In the genomic region with DNA sequence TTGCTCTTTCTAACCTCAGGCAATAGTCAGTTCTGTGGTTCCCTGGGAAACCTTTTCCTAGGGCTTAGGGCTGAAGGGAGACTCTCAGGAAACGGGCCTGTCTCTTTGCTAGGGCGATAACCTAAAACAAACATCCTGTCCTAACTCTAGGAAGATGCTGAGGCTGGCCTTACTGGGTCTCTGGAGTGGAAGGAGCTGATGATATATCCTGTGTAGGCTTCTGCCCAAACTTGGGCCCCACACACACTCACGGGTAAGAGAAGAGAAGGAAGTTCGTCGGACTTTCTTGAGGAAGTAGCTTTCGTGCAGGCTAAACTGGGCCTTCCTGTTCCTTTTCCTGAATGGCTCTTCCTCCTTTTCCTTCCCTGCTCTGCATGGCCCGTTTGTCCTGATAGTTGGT, we compare ENCODE assay signal across 8 mouse cellular contexts. TPM values are rescaled to one million over a fixed set of nuclear protein-coding genes. Genes with fewer than 3 reads are reported as not detected.
DNase-seq lines count a peak whose midpoint lies in the region; ATAC-seq and TF ChIP-seq lines count a peak whose summit lies in the region.

No protein-coding gene starts in this region.

- no peak for DNase-seq in G1E (ENCODE audit: low spot score)
- DNase-seq in cerebellum, postnatal 36 days: no peak
- no peak for DNase-seq in adrenal gland, adult 18-20 months (ENCODE audit: low spot score in 2 of 2)
- DNase-seq in left cerebral cortex, adult 8-10 months (ENCODE audit: low spot score in 2 of 2): no peak

- H3K36me3 ChIP-seq in forebrain, embryonic 13.5 days (ENCODE audit: poor library complexity, severe bottlenecking): no peaks in the 10 kb centered on the region
- H3K36me3 ChIP-seq in forebrain, embryonic 16.5 days (ENCODE audit: control insufficient read depth, insufficient read depth): no peaks in the 10 kb centered on the region
- peaks cover 62% of the 10 kb centered on the region for H3K36me3 ChIP-seq in G1E (replicated peaks)
- no peaks in the 10 kb centered on the region for H3K36me3 ChIP-seq in hindbrain, embryonic 15.5 days
- no peaks in the 10 kb centered on the region for H3K36me3 ChIP-seq in lung, embryonic 15.5 days

- no peaks in the 10 kb centered on the region for H3K9me3 ChIP-seq in forebrain, embryonic 13.5 days (replicated peaks)
- no peaks in the 10 kb centered on the region for H3K9me3 ChIP-seq in forebrain, embryonic 16.5 days (ENCODE audit: control insufficient read depth, low read length)
- no peaks in the 10 kb centered on the region for H3K9me3 ChIP-seq in G1E (replicated peaks)
- no peaks in the 10 kb centered on the region for H3K9me3 ChIP-seq in hindbrain, embryonic 15.5 days
- H3K9me3 ChIP-seq in lung, embryonic 15.5 days: no peaks in the 10 kb centered on the region

- no peak overlapping the region for H3K4me2 ChIP-seq in forebrain, embryonic 13.5 days
- no peak overlapping the region for H3K4me2 ChIP-seq in forebrain, embryonic 16.5 days (ENCODE audit: low read length)
- no peak overlapping the region for H3K4me2 ChIP-seq in hindbrain, embryonic 15.5 days
- H3K4me2 ChIP-seq in lung, embryonic 15.5 days: no peak overlapping the region

- H3K27ac ChIP-seq in forebrain, embryonic 13.5 days: peak overlapping the region; percentile 48; the same call in 1 of the 2 replicates
- no peak overlapping the region for H3K27ac ChIP-seq in forebrain, embryonic 16.5 days (ENCODE audit: low read length)
- H3K27ac ChIP-seq in hindbrain, embryonic 15.5 days (replicated peaks): peak overlapping the region; percentile 59; the same call in 1 of the 2 replicates
- H3K27ac ChIP-seq in lung, embryonic 15.5 days: peak overlapping the region; percentile 69

- no peaks in the 10 kb centered on the region for H3K27me3 ChIP-seq in forebrain, embryonic 13.5 days
- no peaks in the 10 kb centered on the region for H3K27me3 ChIP-seq in forebrain, embryonic 16.5 days (replicated peaks; ENCODE audit: control insufficient read depth, insufficient read depth, low read length)
- H3K27me3 ChIP-seq in G1E (ENCODE audit: insufficient read depth, low read length): no peaks in the 10 kb centered on the region
- H3K27me3 ChIP-seq in hindbrain, embryonic 15.5 days: no peaks in the 10 kb centered on the region
- no peaks in the 10 kb centered on the region for H3K27me3 ChIP-seq in lung, embryonic 15.5 days

- no peak for TF ChIP-seq CTCF in G1E (IDR thresholded peaks at IDR 0.05; ENCODE audit: low read depth, low read length)

- 90% methylated on average over 7 of the region's 7 CpGs for WGBS in forebrain, embryonic 13.5 days
- WGBS in forebrain, embryonic 16.5 days: 85% methylated on average over 7 of the region's 7 CpGs
- WGBS in hindbrain, embryonic 15.5 days: 74% methylated on average over 7 of the region's 7 CpGs
- 28% methylated on average over 7 of the region's 7 CpGs for WGBS in lung, embryonic 15.5 days

- no peak overlapping the region for H3K4me3 ChIP-seq in forebrain, embryonic 13.5 days
- H3K4me3 ChIP-seq in forebrain, embryonic 16.5 days (replicated peaks; ENCODE audit: low read length): no peak overlapping the region
- no peak overlapping the region for H3K4me3 ChIP-seq in G1E (ENCODE audit: low read depth, low read length)
- no peak overlapping the region for H3K4me3 ChIP-seq in hindbrain, embryonic 15.5 days
- H3K4me3 ChIP-seq in lung, embryonic 15.5 days: no peak overlapping the region

- no peak overlapping the region for H3K9ac ChIP-seq in forebrain, embryonic 13.5 days
- H3K9ac ChIP-seq in forebrain, embryonic 16.5 days (replicated peaks; ENCODE audit: low read depth, low read length): no peak overlapping the region
- no peak overlapping the region for H3K9ac ChIP-seq in hindbrain, embryonic 15.5 days
- no peak overlapping the region for H3K9ac ChIP-seq in lung, embryonic 15.5 days

- H3K4me1 ChIP-seq in forebrain, embryonic 13.5 days: peaks cover 38% of the 10 kb centered on the region
- peaks cover 31% of the 10 kb centered on the region for H3K4me1 ChIP-seq in forebrain, embryonic 16.5 days (replicated peaks; ENCODE audit: control insufficient read depth, insufficient read depth, low read length)
- H3K4me1 ChIP-seq in G1E (ENCODE audit: insufficient read depth, low read depth, low read length): peaks cover 31% of the 10 kb centered on the region
- H3K4me1 ChIP-seq in hindbrain, embryonic 15.5 days (replicated peaks): peaks cover 29% of the 10 kb centered on the region
- peaks cover 38% of the 10 kb centered on the region for H3K4me1 ChIP-seq in lung, embryonic 15.5 days

- ATAC-seq in forebrain, embryonic 13.5 days: no peak
- ATAC-seq in forebrain, embryonic 16.5 days: no peak
- ATAC-seq in G1E (ENCODE audit: extremely low read depth, insufficient number of reproducible peaks, low FRiP score, poor library complexity, severe bottlenecking): 0 out of 2 replicates have a peak, but pooled peaks have one; percentile 4
- ATAC-seq in hindbrain, embryonic 15.5 days (ENCODE audit: low FRiP score, low read depth): no peak
- peak; percentile 44; the same call in 1 of the 2 replicates for ATAC-seq in lung, embryonic 15.5 days (ENCODE audit: borderline replicate concordance, extremely low read depth, low FRiP score, low TSS enrichment)

RNA-seq across cellular contexts. Expression of gene Zfp710, which starts 19.6 kb away (rescaled TPM):
- 20.6 and 23.1 TPM in 2 replicates for polyA plus RNA-seq in forebrain, embryonic 13.5 days (2015; fragmentation: Nextera tagmentation; extraction: Ambion mirVana)
- 18.7 and 19.6 TPM in 2 replicates for polyA plus RNA-seq in forebrain, embryonic 16.5 days (2015; fragmentation: Nextera tagmentation; extraction: Ambion mirVana)
- total RNA-seq in G1E (2014; fragmentation: Nextera tagmentation) (25.1 and 38.6 TPM in 2 replicates), G1E (2017) (10.7 and 13.1 TPM in 2 replicates)
- 53.7 and 54.3 TPM in 2 replicates for polyA plus RNA-seq in G1E (2012)
- polyA plus RNA-seq in hindbrain, embryonic 15.5 days (2015; fragmentation: Nextera tagmentation; extraction: Ambion mirVana): 16.3 and 17.2 TPM in 2 replicates
- 15.5 and 17.6 TPM in 2 replicates for polyA plus RNA-seq in lung, embryonic 15.5 days (2015; fragmentation: Nextera tagmentation; extraction: Ambion mirVana)
- 10 to 100 TPM; 13.8 to 14.3 TPM for total RNA-seq in adrenal gland, adult 18-20 months (2021)
- 10 to 100 TPM; 20.9 to 22.8 (median 21.8) TPM for total RNA-seq in left cerebral cortex, adult 8-10 months (2022)

Comparison
In these comparisons a context has a peak if more than half of its experiments do, and no peak if none do; other contexts are left out.
1. ATAC-seq: peak in G1E (single experiment) and lung, embryonic 15.5 days (single experiment); none in forebrain, embryonic 13.5 days (single experiment), forebrain, embryonic 16.5 days (single experiment) and hindbrain, embryonic 15.5 days (single experiment).